Mouse (Mus musculus) erythroid progenitor cell, adult 5-6 weeks (primary cell): ENCODE measurements around the gene Plekhg1. TPM values are rescaled to one million over a fixed set of nuclear protein-coding genes. Genes with fewer than 3 reads are reported as not detected.

Source experiments
- ATAC-seq: replicated peaks from 2 replicates; pipeline ENCODE4 v1.8.0; 2016; ENCODE audit warnings: moderate number of reproducible peaks, mild to moderate bottlenecking, moderate TSS enrichment, inconsistent platforms; ENCODE audit not compliant: poor library complexity, low FRiP score, severe bottlenecking
- total RNA-seq, 2 experiments: library from RNA; stranded (forward) in 1 of 2; stranded (reverse) in 1 of 2; fragments of 150-400 nt in 1 of 2; fragments of 186-747, 209-891 nt in 1 of 2; gene quantifications; 2 replicates each; pipeline versions ENCODE4 v1.2.3 to v1.2.4; 2015 to 2017; ENCODE audit warnings: low replicate concordance in 2 of 2

Gene Plekhg1
- total RNA-seq, 2 experiments from 2014 or later = 2.5 TPM; not detected in 1

- ATAC-seq = 0 out of 2 replicates have a peak, but pooled peaks have one; percentile 14
These were observed 582 bp downstream of the Plekhg1 start for GRCm38 (mm10) chr10:3740504-3741388.

- ATAC-seq = no peak
These were observed 1.6 kb downstream of the Plekhg1 start for GRCm38 (mm10) chr10:3741791-3742190.

DNA sequence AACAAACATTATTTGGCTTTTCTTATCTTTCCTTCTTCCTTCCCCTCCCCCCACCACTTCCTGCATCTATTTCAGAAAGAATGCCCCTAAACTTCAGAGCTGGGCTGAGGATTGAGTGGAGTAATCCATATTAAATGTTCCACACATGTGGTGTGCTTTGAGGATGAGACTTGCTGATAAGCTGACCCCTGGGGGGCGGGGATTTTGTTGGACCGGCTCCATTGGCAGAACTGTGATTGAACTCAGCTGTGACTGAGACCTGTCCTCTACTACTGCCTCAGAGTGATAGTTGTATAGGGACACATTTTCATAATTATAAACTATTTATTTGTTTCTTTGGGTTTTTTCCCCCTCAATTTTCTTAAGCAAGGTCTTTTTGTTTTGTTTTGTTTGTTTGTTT is 2.9 kb downstream of the Plekhg1 start:
- ATAC-seq = no peak

DNA sequence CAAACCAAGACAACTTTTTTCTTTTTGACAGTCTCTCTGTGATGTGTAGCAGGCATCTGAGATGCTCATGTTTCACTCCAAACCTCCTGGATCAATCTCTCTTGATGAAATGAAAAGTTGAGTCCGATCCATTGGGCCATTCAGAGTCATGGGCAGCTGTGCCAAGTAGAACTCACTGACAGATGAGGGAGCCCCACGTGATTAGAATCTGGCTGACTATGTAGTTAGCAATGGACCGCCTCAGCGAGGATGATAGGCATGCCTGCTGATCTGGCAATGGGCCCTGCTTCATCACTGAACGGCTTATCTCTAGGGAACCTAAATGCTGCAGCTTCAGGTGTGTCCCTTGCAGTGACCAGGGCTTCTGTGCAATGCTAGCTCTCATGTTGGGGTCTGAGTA is 3.7 kb downstream of the Plekhg1 start:
- no peak for ATAC-seq

DNA sequence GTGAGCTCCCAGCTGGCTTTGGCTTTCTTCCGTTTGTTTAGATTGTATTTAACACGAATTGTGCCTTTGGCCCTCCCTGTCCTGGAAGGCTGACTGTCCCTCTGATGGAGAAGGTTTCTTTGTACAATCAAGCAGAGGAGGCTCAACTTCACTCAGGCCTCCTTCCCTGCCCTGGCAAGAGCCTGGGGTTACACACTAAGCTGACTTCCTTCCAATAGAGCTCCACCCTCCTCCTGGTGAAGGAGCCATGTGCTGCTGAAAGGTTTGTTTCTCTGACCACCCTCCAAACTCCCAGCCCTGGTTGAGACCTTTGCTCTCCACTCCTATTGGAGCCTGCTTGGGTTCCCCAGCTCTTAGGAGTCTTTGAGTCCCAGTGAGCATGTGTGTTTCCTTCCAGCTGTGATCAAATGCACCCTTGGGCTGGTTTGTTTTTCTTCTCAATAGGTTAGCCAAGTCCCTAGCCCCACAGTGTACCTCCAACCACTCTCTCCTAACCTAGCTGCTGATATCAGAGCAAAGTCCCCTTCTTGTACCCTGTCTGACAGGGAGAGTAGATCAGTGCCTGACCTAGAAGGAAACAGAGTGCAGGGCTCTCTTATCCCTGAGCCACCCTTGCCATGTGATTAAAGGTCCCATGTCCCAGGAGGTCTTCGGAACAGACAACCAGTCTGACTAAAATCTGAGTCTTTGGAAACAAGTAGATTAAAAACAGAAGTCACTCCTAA is 6.8 kb downstream of the Plekhg1 start:
- no peak for ATAC-seq

- no peak for ATAC-seq
These were observed 9.4 kb downstream of the Plekhg1 start for GRCm38 (mm10) chr10:3749580-3749979.

GRCm38 (mm10) chr10:3761992-3762391 is 21.8 kb downstream of the Plekhg1 start:
- ATAC-seq = no peak

- ATAC-seq = no peak
These were observed 23.0 kb downstream of the Plekhg1 start for GRCm38 (mm10) chr10:3763199-3763598.

- no peak for ATAC-seq
These were observed 29.0 kb downstream of the Plekhg1 start for GRCm38 (mm10) chr10:3769131-3769530.

GRCm38 (mm10) chr10:3774330-3774729 is 34.2 kb downstream of the Plekhg1 start:
- no peak for ATAC-seq

- no peak for ATAC-seq
These were observed 36.6 kb downstream of the Plekhg1 start for GRCm38 (mm10) chr10:3776761-3777160.

DNA sequence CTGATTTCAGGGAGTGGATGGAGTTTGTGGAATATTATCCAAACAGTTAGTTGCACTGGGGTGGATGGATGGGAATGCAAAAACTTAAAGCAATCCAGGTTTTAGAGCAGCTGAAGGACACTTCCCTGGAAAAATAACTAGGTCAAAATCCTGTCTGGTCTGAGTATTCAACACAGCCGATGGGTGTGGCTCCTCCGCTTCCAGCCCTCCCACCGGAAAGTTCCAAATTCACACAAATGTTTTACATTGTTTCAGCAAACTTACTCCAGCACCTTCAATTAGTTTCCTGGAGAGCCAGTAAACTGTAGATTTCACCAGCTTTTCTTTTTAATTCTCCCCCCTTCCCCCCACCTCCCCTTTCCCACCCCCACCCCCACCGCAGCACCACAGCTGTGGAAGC is 45.2 kb downstream of the Plekhg1 start:
- ATAC-seq = no peak

DNA sequence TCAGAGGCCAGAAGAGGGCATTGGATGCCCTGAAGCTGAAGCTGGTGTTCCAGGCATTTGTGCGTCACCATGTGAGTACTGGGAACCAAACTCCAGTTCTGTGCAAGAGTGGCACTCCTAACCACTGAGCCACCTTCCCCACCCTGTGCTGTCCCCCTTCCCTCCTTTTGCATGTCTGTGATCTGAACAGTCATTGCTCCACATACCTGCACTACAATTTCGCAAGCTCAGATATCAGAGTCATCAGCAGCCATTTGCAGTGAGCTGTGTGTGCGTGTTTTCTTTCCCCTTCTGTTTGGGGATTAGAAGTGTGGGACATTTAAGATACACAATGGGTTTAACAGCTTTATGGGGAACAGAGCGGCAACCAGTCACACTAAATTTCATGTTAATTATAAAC is 46.4 kb downstream of the Plekhg1 start:
- ATAC-seq = no peak

GRCm38 (mm10) chr10:3787006-3787405 is 46.8 kb downstream of the Plekhg1 start:
- ATAC-seq = no peak

DNA sequence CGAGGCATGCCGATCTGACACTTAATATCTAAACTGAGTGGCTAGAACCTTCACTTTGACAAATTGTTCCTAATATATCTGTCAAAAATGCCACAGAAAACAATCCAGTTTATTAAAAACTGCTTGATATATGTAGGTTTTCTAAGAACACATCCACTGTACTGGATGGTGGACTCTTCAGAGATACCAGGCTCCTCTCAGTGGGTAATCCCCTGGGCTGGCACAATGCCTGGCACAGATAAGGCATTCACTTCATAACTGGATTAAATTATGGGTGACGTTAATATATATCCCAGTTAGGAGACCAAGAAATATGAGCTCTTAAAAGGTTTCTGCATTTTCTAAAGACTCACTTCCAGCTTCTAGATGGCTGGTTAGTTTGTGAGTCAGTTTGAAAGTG is 53.7 kb downstream of the Plekhg1 start:
- no peak for ATAC-seq

DNA sequence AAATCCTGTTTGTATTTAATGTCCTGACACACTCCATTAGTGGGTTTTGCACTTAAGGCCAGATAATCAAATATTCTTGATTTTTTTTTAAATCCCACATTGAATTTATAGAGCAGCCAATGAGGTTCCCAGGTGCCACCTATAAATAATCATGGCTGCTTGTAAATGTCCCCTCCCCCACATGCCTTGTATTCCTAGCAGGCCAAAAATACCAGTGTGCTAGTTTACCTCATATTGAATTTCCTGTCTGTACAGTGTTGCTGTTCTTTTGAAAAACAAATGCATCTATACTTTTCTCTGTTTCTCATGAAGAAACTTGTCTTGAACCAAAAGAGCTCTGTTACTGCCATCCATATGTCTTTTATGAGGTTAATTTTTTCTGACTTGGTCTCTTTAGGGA is 59.3 kb downstream of the Plekhg1 start:
- no peak for ATAC-seq

DNA sequence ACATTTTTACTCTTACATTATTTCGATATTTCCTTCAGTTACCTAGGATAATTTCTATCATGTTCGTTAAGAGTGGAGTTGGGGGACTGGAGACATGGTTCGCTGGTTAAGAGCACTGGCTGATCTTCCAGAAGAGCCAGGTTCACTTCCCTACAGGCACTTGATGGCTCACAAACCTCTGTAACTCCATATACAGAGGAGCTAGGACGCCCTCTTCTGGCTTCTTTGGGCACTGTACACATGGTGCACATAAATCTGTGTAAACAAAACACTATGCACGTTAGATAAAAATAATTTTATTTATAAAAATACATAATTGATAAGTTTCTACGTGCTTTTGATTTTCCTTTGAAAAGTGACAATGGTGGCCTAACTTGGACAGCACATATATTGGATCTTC is 61.1 kb downstream of the Plekhg1 start:
- no peak for ATAC-seq

DNA sequence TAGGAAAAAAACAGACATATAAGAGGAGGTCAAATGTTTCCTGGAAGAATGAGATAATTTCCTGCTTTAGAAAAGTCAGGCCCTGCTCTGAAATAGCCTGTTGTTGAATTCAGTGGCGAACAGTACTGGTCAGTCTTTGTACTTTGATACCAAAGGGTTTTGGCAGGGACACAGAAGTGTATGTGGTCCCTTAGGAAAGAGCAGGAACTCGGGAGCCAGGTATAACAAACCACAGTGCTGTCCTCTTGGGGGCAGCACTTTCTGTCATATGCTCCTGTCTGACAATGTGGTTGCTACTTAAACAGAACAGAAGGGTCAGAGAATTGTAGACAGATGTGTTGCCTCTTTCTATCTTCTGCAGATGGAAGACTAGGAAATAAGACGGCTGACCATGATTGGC is 65.2 kb downstream of the Plekhg1 start:
- ATAC-seq = no peak

DNA sequence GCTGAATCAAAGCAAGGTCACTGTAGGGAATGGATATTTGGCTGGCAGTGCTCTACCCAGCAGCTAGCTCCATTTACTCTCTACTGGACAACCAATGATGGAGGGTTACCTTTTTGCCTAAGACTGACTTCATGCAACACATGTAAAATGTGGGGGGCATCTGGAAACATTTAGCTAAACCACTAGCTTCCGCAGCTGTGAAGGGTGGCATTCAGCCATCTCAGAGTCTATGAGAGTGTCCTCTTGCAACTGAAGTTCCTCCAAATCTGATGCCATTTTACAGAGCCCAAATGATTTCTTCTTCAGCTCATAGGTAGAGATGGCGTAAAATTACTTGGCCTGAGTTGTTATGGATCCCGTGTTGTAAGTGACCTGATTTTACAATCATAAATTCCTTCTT is 67.8 kb downstream of the Plekhg1 start:
- no peak for ATAC-seq

DNA sequence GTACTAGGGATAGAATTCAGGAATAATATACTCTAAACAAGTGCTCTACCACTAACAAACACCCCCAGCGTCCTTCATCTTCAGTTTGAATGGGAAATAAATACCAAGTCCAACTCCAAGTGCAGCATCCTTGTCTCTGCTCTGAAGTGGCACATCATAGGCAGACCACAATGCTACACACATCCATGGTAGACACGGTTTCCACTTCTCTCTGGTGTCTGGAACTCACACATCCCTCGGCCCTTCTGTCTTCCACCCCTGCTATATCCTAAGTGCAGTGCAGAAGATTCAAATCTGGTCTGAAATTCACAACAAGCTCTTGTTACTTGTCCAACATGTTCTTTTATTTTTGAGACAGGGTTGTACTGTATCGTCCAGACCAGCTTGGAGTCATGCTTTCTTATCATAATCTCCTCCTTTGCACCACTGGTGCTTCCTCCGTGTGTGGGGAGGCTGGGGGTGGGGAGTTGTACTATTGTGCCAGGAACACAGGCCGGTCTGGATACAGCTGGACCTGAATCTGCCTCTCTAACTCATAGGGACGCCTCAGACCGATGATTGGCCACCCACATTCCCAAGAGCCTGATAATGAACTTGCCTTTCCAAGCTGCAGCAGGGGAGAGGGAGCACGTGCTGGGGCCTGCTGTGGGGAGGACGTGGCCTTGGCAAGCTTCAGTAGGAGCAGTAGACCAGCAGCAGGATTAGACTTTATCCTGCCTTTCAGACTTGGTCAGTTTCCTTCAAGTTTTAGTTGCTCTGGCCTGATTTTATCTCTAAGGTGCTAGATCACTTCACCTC is 70.5 kb downstream of the Plekhg1 start:
- no peak for ATAC-seq
